Mouse (Mus musculus) layer of hippocampus, adult 18-20 months (tissue): Measurements from ENCODE around the gene Gm16427. TPM values are rescaled to one million over a fixed set of nuclear protein-coding genes. Genes with fewer than 3 reads are reported as not detected.
"Not testable (repeated sequence)": the region's sequence is repeated elsewhere in the genome, so short reads cannot be mapped to it uniquely, and the experiment has no call there.

ENCODE experiments used
- DNase-seq, 2 experiments: peaks; one replicate each; pipeline ENCODE4 v3.0.0; 2022; ENCODE audit warnings: low spot score in 2 of 2
- long read RNA-seq: library from polyadenylated mRNA; stranded (forward); transcript quantifications from one replicate; pipeline ENCODE4 v2.0.0, GENCODE M21; 2021
- total RNA-seq, 2 experiments: library from RNA; stranded (reverse); gene quantifications; 2 replicates each; pipeline ENCODE4 v1.2.3; 2021

Gene Gm16427
- not detected for total RNA-seq
- long read RNA-seq = 0 reads

DNA sequence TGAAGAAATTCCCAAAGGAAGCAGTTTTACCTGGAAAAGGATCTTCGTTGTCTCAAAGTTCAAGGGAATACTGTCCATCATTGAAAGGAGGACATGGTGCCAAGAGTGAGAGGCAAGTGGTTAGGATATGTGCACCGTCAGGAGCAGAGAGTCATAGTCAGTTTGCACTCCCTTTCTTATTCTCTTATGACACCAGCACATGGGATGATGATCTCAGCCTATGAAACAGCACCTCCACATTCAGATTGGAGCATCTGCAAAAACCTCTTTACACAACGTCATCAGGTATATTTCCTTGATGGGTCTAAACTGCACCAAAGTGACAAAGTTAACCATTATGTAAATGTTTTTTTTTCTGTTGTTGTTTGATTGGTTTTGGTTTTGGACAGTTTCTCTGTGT, at the start of gene Gm16427:
Gene Gm16427 (minus strand): TSS at position 101 of the 400 bp plus-strand sequence.
- DNase-seq = not testable (repeated sequence)

Other genes starting within 250 kb of the Gm16427 start
- not detected for gene C87414, start 131.4 kb upstream of the Gm16427 start, total RNA-seq